Mouse (Mus musculus) lung, adult 2 months (tissue): ENCODE measurements around the gene Gm37419.

Source experiments
- CTCF ChIP-seq: fragments of 200-500 bp; IDR thresholded peaks from 2 replicates; pipeline ENCODE4 v1.5.1; 2011; ENCODE audit warnings: mild to moderate bottlenecking, low read length, control low read depth; ENCODE audit not compliant: insufficient read depth
- POLR2A ChIP-seq: fragments of 200-500 bp; IDR thresholded peaks from 2 replicates; pipeline ENCODE4 v1.6.1; 2011; ENCODE audit warnings: low read depth, mild to moderate bottlenecking, control low read depth, low read length, borderline replicate concordance; ENCODE audit errors: extremely low read depth

- TF ChIP-seq CTCF (no peak), POLR2A (no peak)
Observed at GRCm38 (mm10) chr16:23944801-23945200, 43.5 kb upstream of the Gm37419 start.
